Mouse (Mus musculus) layer of hippocampus, postnatal 10 days (tissue): ENCODE measurements around the gene 2810004N23Rik. TPM values are rescaled to one million over a fixed set of nuclear protein-coding genes. Genes with fewer than 3 reads are reported as not detected.

Experiments used
- DNase-seq, 2 experiments: peaks; one replicate each; pipeline ENCODE4 v3.0.0; 2021; ENCODE audit warnings: low spot score in 2 of 2
- long read RNA-seq: library from polyadenylated mRNA; stranded (forward); transcript quantifications from one replicate; pipeline ENCODE4 v2.0.0, GENCODE M21; 2023
- total RNA-seq, 2 experiments: library from RNA; stranded (reverse); gene quantifications; 2 replicates each; pipeline ENCODE4 v1.2.3; 2021

The 2810004N23Rik gene
- 10 to 100 TPM; 21.5 to 22.0 TPM for total RNA-seq
- long read RNA-seq, transcript 2810004N23Rik-201 (7 exons, 2,340 nt): major isoform, 19 of 30 reads
- long read RNA-seq, partial matches to known transcripts: 3 of 30 reads
- long read RNA-seq, other reads (novel, unspliced or antisense): 8 of 30 reads

DNA sequence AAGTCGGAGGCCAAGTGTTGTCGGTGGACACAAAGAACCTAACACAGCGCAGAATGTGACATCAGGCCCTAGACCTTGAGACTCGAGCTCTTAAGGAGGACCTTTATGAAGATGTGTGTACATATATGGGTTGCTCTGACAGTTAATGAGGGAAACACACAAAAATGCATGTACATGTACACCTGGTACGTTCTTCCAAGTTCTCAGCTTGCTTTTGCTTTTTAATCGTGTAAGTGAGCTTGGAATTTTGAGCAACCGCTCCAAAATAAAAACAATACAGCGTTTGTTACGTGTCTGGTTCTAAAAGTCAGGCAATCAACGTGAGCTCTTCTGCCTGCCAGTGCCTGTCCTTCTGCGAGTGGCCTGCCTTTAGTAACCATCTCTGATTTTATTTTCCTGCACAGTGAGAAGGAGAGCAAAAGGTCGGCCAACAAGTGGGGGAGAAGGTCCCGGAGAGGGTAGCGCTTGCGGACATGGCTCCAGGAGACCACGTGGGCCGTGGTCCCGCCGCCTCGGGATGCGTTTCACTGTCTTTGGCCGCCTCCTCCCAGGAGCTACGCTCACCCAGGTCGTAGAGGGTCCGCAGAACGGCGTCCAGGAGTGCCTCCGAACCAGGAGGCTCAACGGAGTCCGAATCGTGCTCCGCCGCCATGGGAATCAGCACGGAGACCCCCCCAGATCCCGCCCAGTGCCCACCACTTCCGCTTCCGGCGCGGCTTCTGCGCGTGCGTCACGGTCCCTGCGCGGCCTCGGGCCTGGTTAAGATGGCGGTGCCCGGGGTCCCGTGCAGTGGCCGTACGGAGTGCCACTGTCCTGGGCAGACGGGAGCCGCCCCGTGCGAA, at the start of gene 2810004N23Rik, which contains the start of gene Gnpat:
TSS of gene 2810004N23Rik (minus strand) at position 800 of the 842 bp plus-strand sequence.
TSS of gene Gnpat (plus strand) at position 713 of the 842 bp plus-strand sequence.
- DNase-seq: peak; percentile 96

DNA sequence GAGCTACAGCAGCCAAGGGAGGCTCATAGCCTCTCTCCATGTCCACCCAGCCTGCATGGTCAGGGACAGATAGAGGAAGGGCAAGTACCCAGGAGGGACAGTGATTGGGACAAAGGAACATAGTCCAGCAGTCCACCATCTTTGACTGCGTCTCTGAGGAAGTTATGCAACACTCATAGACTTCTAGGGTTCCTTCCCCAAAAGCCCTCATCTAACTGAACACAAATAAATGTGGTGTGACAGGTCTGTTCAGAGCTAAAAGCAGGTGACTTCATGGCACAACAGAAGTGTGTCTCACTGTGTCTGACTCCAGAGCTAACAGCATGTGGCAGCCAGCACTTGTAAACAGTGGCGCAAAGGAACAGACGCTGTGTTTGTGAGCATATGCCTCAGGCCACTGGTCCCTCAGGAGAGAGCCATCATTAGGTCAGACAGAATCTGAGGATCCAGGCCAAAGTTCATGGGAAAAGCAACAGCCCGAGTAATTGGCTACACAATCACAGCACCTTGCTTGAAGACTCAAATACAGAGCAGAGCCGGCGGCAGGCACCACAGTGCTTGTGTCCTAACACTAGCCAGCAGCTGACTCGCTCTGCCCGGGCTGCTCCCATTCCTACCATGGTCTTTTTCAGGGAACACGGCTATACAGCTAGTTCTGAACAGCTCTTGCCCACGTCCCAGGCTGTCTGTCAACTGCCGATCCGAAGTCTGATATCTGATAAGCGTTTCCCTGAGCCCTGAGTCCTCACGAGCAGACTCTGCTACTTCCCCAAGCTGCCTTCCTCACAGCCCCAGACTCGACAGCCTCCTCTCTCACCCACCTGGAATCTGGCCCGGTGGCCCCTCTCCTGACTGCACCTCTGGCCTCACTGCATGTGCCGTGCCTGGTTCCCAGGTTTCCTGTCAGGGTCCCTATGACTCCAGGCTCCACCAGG, 49.3 kb upstream of the 2810004N23Rik start:
- DNase-seq: no peak

DNA sequence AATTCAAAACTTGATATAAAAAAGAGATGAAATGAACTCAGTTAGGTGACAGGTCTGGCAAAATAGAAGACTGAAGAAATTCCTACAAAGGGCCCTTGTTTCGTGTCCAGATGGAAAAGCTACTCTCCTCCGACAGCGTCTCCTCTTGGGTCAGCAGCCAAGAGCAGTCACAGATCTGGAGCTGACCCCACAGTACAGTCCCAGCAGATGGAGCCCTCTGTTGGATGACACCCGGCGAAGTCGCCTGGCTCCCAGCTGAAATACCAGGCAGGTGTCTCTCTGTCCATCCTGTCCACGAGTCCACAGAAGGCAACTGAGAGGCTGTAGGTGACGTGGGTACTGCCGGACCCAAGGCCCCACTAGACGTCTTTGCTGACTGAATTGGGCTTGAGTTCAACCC, 47.4 kb upstream of the 2810004N23Rik start:
- DNase-seq: no peak

DNA sequence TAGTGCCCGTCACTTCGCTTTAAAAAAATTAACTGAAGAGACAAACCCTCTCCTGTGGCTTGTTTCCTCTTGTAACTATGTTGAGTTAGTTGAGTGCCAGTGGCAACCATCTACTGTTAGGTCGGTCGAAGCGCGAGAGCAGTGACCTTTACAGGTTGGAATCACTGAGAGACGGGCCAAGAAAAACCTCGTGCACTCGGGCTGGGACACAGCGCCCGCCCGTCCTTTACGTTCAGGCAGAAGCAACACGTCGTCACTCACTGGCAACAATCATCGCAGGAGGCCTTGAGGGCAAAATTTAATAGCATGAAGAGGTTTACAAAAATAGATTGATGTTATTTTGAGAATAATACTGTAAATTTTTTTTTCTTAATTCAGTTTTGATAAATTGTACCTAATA, 47.0 kb upstream of the 2810004N23Rik start:
- DNase-seq: no peak

DNA sequence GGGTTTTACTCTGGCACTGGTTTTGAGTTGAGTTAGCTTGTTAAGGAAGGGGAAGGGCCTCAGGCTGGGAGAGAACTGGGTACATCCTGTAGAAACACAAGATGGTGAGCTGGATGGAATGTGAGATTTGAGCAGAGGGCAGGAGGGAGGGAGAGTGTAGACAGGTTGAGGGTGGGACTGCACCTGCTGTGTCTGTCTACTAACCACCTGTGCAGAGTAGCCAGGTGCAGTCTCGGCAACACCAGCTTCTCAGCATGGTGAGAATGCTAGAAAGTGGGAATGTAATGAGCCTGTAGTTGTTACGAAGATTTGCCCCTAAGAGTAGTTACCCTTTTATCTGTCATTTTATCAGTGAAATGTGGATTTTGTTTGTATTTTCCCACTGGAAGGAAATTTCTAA, 42.6 kb upstream of the 2810004N23Rik start:
- DNase-seq: no peak

DNA sequence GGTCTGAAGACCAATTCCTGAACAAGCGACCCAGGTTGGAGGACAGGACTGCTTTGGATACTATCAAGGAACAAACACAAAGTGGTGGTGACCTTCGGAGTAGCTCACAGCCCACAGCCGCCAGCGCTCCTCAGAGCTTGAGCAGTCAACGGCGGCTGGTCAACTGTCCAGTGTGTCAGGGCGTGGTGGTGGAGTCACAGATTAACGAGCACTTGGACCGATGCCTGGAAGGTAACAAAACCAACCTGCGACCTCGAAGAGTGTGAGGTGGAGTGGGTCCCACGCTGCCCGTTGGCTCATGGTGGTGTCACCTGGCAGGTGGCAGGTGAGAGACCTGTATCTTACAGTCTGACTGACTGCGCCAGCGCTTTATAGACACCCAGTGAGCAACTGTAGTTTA, 40.3 kb upstream of the 2810004N23Rik start:
- DNase-seq: no peak

DNA sequence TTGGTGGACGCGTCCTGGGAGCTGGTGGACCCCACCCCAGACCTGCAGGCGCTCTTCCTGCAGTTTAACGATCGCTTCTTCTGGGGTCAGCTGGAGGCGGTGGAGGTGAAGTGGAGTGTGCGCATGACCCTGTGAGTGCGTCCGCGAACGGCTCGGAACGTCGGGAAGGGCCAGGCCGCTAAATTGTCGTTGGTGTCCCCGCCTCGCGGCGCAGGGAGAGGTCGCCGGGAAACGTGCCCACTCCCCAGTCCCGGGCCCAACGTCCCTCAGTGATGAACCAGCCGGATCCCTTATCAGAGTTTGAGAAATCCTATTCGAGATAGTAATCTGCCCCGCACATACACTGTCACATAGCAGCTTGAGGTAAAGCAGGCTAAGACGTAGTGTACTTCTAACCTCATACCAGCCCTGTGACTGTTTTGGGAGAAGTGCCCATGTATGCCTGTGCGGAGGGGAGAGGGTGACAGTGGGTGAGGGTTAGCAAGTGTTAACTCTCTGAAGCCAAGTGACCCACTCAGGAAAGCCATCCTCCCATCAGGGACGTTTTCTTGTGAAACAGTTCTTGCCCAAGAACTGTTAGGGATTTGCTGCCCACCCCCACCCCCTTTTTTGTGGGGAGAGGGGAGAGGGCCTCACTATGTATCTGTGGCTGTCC, 35.5 kb upstream of the 2810004N23Rik start:
- no peak for DNase-seq

DNA sequence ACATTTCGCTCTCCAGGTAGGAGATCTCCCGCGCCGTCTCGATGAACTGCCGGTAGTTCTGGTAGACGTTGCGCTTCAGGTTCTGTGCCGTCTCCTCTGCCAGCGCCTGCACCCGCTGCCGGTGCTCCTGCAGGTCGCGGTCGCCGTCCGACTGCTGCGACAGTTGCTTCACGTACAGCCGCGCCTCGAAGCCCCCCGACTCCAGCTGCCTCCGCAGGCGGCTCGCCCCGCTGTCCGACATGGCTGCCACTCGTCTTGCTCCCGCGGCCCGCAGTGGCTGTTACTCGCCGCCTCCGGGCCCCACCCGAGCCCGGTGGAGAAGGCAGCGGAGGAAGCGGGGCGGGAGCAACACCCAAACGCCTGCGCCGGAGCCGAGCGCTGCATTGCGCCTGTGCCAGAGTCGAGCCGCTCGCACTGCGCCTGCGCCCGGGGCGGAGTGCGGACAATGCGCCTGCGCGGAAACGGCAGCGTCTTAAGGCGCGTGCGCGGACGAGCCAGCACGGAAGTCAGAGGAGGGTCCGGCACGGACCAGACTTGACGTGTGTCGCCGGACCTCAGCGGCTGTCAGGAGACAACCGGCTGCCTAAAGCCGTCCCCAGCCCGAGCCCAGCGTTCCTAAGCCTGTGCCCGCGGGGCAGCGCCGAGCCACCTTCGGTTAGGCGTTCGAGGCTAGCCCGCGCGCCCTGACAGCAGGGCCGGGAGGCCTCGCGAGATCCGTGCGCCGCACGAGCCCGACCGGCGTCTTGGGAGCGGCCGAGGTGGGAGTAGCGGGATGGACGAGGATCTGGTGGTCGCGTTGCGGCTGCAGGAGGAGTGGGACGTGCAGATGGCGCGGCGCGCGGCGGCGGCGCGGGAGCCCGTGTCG, 34.7 kb upstream of the 2810004N23Rik start, which contains the start of the genes Exoc8 and Sprtn:
TSS of gene Exoc8 (minus strand) at position 320 of the 865 bp plus-strand sequence.
TSS of gene Sprtn (plus strand) at position 501 of the 865 bp plus-strand sequence.
- DNase-seq: peak; percentile 99

DNA sequence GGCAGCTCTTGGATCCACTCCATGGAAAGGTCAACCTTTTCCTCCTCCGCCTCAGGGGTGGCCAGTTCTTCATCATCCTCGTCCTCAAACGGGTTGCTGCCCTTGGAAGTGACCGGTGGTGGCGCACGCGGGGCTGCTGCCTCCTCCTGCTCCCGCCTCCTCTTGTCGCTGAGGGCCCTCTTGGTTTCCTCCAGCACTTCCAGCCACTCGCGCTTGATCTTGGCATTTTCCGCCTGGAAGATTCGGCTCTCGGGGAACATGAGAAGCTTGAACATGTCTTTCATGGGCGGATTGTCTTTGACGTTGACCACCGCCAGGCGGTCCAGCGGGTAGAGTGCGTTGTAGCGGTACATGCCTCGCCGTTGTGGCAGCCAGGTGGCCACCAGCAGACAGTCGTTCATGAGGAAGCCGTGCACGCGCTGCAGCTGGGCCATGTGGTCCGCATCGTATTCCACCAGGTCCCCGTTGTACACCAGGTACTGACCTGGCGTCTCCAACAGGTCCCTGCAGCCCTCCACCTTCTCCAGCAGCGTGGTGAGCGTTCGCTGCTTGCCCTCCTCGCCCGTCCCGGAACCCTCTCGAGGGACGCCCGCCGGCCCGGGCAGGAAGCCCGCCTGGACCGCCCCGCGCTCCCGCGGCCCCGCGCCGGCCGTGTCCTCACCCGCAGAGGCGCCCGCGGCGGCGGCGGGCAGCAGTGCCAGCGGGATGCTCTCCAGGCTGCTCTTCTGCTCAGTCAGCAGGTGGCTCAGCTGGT, 33.9 kb upstream of the 2810004N23Rik start:
- DNase-seq: peak; percentile 70 to 78

DNA sequence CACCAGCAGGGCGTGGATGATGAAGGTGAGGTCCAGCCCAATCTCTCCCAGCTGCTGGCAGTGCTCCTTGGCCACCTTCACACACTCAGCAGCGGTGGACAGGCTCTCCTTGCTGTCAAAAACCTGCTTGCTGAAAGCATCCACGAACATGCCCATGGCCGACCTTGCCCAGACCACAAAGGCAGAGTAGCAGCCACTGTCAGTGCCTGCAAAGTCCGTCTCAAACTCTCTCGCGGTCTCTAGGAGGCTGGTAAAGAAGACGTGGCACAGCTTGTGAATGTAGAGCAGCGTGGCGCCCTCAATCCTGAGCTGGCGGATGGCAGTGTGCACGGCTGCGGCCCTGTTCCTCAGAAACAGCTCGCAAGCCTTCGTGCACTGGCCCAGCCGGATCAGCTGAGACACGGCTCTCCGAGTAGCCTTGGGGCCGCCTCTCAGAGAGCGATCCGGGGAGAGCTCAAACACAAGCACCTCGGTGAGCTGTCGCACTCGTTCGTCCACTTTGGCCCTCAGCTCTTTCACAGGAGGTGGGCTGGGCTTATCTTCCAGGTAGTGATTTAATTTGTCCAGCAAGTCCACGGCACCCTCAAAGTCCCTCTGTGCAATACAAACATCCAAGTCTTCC, 33.2 kb upstream of the 2810004N23Rik start:
- DNase-seq: no peak

DNA sequence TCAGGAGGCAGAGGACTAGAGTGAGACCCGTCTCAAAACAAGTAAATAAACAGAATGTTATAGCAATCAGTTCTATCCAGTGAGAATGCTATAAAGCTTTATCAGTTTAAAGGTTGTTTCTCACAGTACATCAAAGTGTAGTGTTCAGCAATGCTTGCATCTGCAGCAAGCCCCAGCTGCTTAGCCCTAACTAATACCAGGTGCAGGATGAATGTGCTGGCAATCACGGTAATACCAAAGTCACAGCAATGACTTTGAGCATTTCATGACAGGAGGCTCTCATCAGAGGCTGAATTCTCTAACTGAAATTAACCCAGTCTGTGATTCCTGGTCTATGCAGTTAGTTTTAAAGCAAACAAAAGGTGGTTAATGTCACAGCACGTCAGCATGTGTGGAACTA, 29.7 kb upstream of the 2810004N23Rik start:
- DNase-seq: no peak

DNA sequence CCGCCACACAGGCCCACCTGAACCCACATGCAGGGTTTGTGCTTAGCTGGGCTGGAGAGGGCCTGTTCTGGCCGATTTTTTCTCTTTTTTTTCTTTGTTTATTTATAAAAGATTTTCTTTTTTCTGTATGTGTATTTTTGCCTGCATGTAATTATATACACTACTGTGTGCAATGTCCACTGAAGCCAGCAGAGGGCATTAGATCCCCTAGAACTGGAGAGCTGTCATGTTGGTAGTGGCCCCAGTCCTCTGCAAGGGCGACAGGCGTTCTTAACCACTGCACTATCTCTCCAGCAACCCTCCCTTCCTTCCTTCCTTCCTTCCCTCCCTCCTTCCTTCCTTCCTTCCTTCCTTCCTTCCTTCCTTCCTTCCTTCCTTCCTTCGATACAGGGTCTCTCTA, 25.5 kb upstream of the 2810004N23Rik start:
- DNase-seq: no peak

DNA sequence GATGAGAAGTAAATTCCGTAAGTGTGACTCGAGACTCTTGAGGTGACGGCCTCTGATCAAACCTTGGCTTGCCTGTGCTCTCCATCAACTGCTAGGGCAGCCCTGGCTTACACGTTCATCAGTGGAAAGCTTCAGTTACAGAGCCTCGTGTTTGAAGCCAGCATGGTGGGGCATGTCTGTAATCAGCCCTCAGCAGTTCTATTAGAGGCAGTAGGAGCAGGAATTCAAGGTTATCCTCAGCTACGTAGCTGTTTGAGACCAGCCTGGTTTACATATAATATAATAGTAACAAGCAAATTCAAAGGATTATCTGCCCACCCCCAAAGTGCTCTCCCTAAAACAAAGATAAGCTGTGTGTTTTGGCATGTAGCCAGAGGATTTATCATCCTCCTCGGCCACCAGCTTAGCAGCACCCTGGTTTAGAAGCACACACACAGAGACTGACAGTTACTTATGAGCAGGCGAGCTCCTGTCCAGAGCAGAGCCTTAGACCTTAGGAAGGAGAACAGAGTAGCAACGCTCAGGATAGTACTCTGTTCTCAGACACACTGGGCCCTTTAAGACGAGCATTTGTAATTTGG, 16.1 kb upstream of the 2810004N23Rik start:
- DNase-seq: no peak

DNA sequence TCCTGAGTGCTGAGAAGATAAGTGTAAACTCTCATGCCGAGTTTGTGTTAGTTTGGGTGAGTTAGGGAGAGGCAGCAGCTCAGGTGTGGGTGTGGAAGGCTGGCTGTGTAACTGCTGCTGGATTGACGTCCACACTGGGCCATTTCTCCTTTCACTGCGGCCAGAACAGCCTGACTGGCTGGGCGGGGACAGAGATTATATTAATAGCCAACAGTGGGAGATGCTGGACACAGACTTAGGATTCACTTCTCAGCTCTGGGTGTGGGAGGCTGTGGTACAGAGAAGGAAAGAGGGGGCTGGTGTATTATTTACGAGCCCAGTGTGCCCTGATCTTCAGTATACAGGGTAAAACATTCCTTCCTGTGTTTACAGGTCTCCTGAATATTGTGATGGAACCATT, 15.2 kb upstream of the 2810004N23Rik start:
- no peak for DNase-seq

DNA sequence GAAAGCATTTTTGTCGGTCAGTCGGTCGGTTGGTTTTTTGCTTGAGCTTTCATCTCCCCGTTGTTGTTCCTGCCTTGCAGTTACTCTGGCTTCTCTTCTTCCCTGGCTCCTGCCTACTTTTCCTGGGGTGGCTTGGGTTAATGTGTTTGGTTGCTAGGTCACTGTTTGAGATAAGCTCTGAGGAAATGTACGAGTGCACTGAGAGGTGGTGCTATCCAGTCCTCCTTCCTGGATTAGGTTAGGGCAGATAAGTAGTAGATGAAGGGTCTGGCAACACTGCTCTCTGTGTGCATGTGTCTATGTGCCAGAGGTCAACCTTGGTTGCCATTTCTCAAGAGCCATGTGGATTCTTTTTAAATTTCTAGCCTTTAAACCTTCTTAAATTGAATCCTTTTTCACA, 9.8 kb upstream of the 2810004N23Rik start:
- DNase-seq: no peak

DNA sequence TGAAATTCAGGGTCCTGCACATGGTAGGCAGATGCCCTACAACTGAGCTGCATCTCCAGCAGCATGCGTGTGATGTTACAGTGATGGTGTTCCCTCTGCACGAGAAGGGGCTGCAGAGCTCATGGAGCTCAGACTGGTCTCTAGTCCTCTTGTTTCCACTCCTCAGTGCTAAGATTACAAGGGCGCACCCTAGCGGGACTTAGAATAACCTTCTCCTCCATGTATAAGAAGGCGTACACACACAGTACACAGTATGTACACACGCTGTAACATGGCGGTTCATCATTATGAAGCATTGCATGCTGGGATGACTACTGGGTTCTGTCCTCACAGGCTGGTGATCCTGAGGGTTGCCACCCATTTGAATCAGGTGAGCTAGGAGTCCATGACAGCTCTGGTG, 9.2 kb upstream of the 2810004N23Rik start:
- DNase-seq: no peak

DNA sequence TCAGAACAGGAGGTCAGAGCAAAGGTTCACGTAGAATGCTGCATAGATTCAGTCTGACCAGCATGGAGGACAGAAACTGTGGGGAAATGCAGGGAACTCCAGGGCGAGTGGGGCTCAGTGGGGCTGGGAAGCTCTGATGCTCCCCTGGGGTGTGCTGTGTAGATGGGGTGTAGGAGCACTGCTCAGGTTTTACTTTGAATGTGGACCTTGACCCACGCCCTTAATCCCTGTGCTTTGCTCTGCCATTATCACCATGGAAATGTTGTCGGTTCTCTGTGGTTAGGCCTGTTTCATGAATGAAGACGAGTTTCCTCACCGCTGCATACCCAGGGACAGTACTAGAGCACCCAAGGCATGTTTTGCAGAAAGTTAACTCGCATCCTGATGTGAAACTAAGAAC, 8.6 kb upstream of the 2810004N23Rik start:
- no peak for DNase-seq

DNA sequence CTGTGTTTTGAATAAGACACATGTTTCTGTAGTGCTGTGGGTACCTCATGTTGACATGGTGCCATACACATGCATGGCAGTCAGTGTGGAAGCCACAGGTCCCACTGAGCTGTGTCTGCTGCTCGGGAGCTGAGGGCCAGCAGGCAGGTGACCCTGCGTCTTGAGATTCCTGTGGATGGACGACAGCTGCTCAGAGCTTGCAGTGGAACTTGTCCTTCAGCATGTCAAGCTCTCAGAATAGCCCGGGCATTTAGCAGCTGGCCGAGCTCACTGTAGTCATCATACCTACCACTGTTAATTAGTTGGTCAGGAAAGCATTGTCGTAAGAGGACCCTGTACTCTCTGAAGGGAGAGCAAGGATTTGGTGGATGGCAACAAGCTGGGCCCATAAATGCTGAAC, 6.8 kb upstream of the 2810004N23Rik start:
- no peak for DNase-seq
